Comparison of ENCODE assay signal across 9 mouse cellular contexts in genomic region chr11:40775315-40776269, GRCm38 (mm10). TPM values are rescaled to one million over a fixed set of nuclear protein-coding genes. Genes with fewer than 3 reads are reported as not detected.
DNase-seq lines count a peak whose midpoint lies in the region; ATAC-seq and TF ChIP-seq lines count a peak whose summit lies in the region.
"Had no signal": no experiment of that assay in that cellular context is flagged by ENCODE, and none has a peak within 500 bp of the region (broad histone marks: within the 10 kb centered on the region; RNA-seq: fewer than 3 reads in every experiment).

No protein-coding gene starts in this region.

- H3K27me3 ChIP-seq in heart, embryonic 13.5 days (replicated peaks): no peaks in the 10 kb centered on the region
- no peaks in the 10 kb centered on the region for H3K27me3 ChIP-seq in E14TG2a.4 (ENCODE audit: insufficient read depth, low read length)

- H3K9me3 ChIP-seq in heart, embryonic 13.5 days: no peaks in the 10 kb centered on the region
- H3K9me3 ChIP-seq in E14TG2a.4 (ENCODE audit: low read length): no peaks in the 10 kb centered on the region

- 41% methylated on average over 12 of the region's 12 CpGs for WGBS in heart, embryonic 13.5 days

- peak; percentile 84 for TF ChIP-seq CTCF in E14TG2a.4 (conservative IDR thresholded peaks at IDR 0.05; ENCODE audit: low read length)

- DNase-seq in heart, adult 9 months (ENCODE audit: low spot score in 2 of 2): no peak
- peak; percentile 31 for DNase-seq in c-Kit-positive CD71-negative TER-119-negative erythroid progenitor cells, embryonic 14.5 days (ENCODE audit: low read depth)
- DNase-seq in kidney, adult 9 months: peak; percentile 47
- peak; percentile 14 for DNase-seq in retina, postnatal 7 days (ENCODE audit: low read depth, low spot score)
- no peak for DNase-seq in gastrocnemius, postnatal 36 days
- DNase-seq in layer of hippocampus, postnatal 10 days (ENCODE audit: low spot score in 2 of 2): no peak

- H3K36me3 ChIP-seq in heart, embryonic 13.5 days: no peaks in the 10 kb centered on the region
- H3K36me3 ChIP-seq in E14TG2a.4 (ENCODE audit: insufficient read depth, low read length): no peaks in the 10 kb centered on the region

- intact Hi-C loops in gastrocnemius, postnatal 36 days (cut with DNase I): no loop called here

- H3K4me2 ChIP-seq in heart, embryonic 13.5 days: peak overlapping the region; percentile 52

- no peak for ATAC-seq in heart, embryonic 13.5 days (ENCODE audit: extremely low read depth, insufficient number of reproducible peaks, low FRiP score, low TSS enrichment)

- peak overlapping the region; percentile 16; the same call in 1 of the 2 replicates for H3K4me3 ChIP-seq in heart, embryonic 13.5 days
- H3K4me3 ChIP-seq in E14TG2a.4 (replicated peaks; ENCODE audit: low read length): no peak overlapping the region

- 0 out of 2 replicates have a peak, but pooled peaks cover 2% of the 10 kb centered on the region for H3K4me1 ChIP-seq in heart, embryonic 13.5 days
- H3K4me1 ChIP-seq in E14TG2a.4 (replicated peaks; ENCODE audit: low read depth, low read length): peaks cover 1% of the 10 kb centered on the region; the same call in 1 of the 2 replicates

- H3K9ac ChIP-seq in heart, embryonic 13.5 days: peak overlapping the region; percentile 33; the same call in 1 of the 2 replicates

- H3K27ac ChIP-seq in heart, embryonic 13.5 days (replicated peaks): no peak overlapping the region

RNA-seq across cellular contexts. Expression of gene Ccng1, which starts 20.5 kb away (rescaled TPM):
- polyA plus RNA-seq in heart, embryonic 13.5 days (2015; fragmentation: Nextera tagmentation; extraction: Ambion mirVana): 119 and 122 TPM in 2 replicates
- 100 to 1,000 TPM; 662 to 671 TPM for total RNA-seq in gastrocnemius, postnatal 36 days (2021)
- 10 to 100 TPM; 63.1 to 71.6 TPM for total RNA-seq in layer of hippocampus, postnatal 10 days (2021)

RNA-seq across cellular contexts. Expression of gene Nudcd2, which starts 42.1 kb away (rescaled TPM):
- polyA plus RNA-seq in heart, embryonic 13.5 days (2015; fragmentation: Nextera tagmentation; extraction: Ambion mirVana): 102 and 106 TPM in 2 replicates
- total RNA-seq in gastrocnemius, postnatal 36 days (2021): 10 to 100 TPM in 1 of 2 experiments, 1 to 10 TPM in 1; 8.3 to 13.7 TPM
- 10 to 100 TPM; 24.1 to 25.0 TPM for total RNA-seq in layer of hippocampus, postnatal 10 days (2021)

RNA-seq across cellular contexts. Expression of gene Hmmr, which starts 42.4 kb away (rescaled TPM):
- 45.6 and 48.9 TPM in 2 replicates for polyA plus RNA-seq in heart, embryonic 13.5 days (2015; fragmentation: Nextera tagmentation; extraction: Ambion mirVana)
- under 1 TPM; 0.30 to 0.38 TPM for total RNA-seq in gastrocnemius, postnatal 36 days (2021)
- total RNA-seq in layer of hippocampus, postnatal 10 days (2021): 1 to 10 TPM; 3.0 to 3.2 TPM
- total RNA-seq: neutrophil, adult 5-6 weeks had no signal

Comparison
In these comparisons a context has a peak if more than half of its experiments do, and no peak if none do; other contexts are left out.
1. DNase-seq: peak in c-Kit-positive CD71-negative TER-119-negative erythroid progenitor cells, embryonic 14.5 days (single experiment), kidney, adult 9 months (single experiment) and retina, postnatal 7 days (single experiment); none in heart, adult 9 months (0 of 2), gastrocnemius, postnatal 36 days (0 of 2) and layer of hippocampus, postnatal 10 days (0 of 2).
2. RNA of gene Ccng1, which starts 20.5 kb away (total RNA-seq): 662 to 671 TPM in gastrocnemius, postnatal 36 days; 63.1 to 71.6 TPM in layer of hippocampus, postnatal 10 days; every median in the first group is over 4 times any median in the second.